Comparison of ENCODE assay signal across 22 mouse cellular contexts in the genomic region with DNA sequence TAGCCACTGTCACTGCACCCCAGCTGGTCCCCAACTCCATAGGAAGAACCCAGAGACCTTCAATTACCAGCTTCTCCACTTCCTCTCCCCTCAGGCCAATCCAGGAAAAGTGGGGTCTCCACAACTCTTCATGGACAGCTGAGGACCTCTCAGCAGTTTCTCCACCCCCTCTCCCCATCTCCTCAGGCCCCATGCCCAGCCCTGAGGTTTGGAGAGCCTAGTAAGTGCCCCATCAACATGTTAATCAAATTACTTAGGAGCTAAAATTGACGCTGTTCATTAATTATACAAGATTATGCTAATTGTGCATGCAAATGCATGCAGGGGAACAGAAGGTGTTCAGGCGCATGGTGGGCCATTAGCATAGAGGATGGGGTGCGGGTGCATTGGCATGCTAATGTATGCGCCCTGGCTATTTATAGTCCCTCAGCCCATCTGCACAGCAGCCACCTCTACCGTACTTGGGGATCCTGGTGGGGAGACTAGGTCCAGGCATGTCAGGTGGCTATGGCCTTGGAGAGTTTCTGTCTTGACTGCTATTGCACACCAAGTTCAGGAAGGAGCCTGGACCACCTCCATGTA. TPM values are rescaled to one million over a fixed set of nuclear protein-coding genes. Genes with fewer than 3 reads are reported as not detected.
DNase-seq lines count a peak whose midpoint lies in the region; ATAC-seq and TF ChIP-seq lines count a peak whose summit lies in the region.
"Had no signal": no experiment of that assay in that cellular context is flagged by ENCODE, and none has a peak within 500 bp of the region (broad histone marks: within the 10 kb centered on the region; RNA-seq: fewer than 3 reads in every experiment).

No protein-coding gene starts in this region.

- H3K9ac ChIP-seq in ES-Bruce4 (ENCODE audit: low read depth, poor library complexity, severe bottlenecking): no peak overlapping the region
- H3K9ac ChIP-seq in forebrain, embryonic 14.5 days (ENCODE audit: low read length): no peak overlapping the region
- H3K9ac ChIP-seq: limb, embryonic 12.5 days had no signal

- DNase-seq in left cerebral cortex, adult 18-20 months (ENCODE audit: low spot score in 2 of 2): peak; percentile 10 to 26
- DNase-seq in left cerebral cortex, postnatal 4 days: no peak
- DNase-seq in forebrain, embryonic 14.5 days (ENCODE audit: low spot score): peak; percentile 91
- peak; percentile 43 to 60 for DNase-seq in layer of hippocampus, adult 8-10 months (ENCODE audit: low spot score in 2 of 2)
- DNase-seq in kidney, postnatal 25 days: no peak
- no peak for DNase-seq in urinary bladder, postnatal 36 days (ENCODE audit: low spot score in 2 of 2)
- DNase-seq: cerebellum, postnatal 14 days; kidney, postnatal 36 days; thymus, postnatal 4 days had no signal

- 5% methylated on average over 5 of the region's 5 CpGs for WGBS in forebrain, embryonic 14.5 days

- intact Hi-C loops in left cerebral cortex, postnatal 4 days (cut with DNase I): no loop called here

- TF ChIP-seq EP300 in ES-Bruce4 (IDR thresholded peaks at IDR 0.05; ENCODE audit: insufficient read depth, low read depth, low read length): peak; percentile 81

- no peak overlapping the region for H3K4me3 ChIP-seq in ES-Bruce4 (ENCODE audit: low read depth, low read length)
- H3K4me3 ChIP-seq in forebrain, embryonic 14.5 days (ENCODE audit: low read depth, low read length): no peak overlapping the region
- H3K4me3 ChIP-seq: limb, embryonic 12.5 days had no signal

- peaks cover 6% of the 10 kb centered on the region for H3K4me1 ChIP-seq in ES-Bruce4 (ENCODE audit: control insufficient read depth, insufficient read depth, low read length)
- H3K4me1 ChIP-seq in forebrain, embryonic 14.5 days (ENCODE audit: control insufficient read depth, insufficient read depth, low read length): peaks cover 20% of the 10 kb centered on the region
- H3K4me1 ChIP-seq: limb, embryonic 12.5 days had no signal

- H3K27ac ChIP-seq in ES-Bruce4 (ENCODE audit: insufficient read depth, low read length): no peak overlapping the region
- H3K27ac ChIP-seq in forebrain, embryonic 14.5 days (ENCODE audit: low read depth, low read length): peak overlapping the region; percentile 73
- H3K27ac ChIP-seq: limb, embryonic 12.5 days; macrophage had no signal

- no peaks in the 10 kb centered on the region for H3K9me3 ChIP-seq in ES-Bruce4 (replicated peaks; ENCODE audit: control insufficient read depth, insufficient read depth, low read length, poor library complexity, severe bottlenecking)
- no peaks in the 10 kb centered on the region for H3K9me3 ChIP-seq in forebrain, embryonic 14.5 days (replicated peaks; ENCODE audit: control insufficient read depth, low read length)
- H3K9me3 ChIP-seq: limb, embryonic 12.5 days had no signal

- peak; percentile 99 for ATAC-seq in forebrain, embryonic 14.5 days
- ATAC-seq in activated CD4-positive, CD25-positive, alpha-beta regulatory T cell, adult 4 months: no peak
- ATAC-seq: CD4-positive, CD25-positive, alpha-beta regulatory T cell, adult 4 months had no signal

- H3K36me3 ChIP-seq in ES-Bruce4 (ENCODE audit: control insufficient read depth, insufficient read depth, low read length, poor library complexity, severe bottlenecking): no peaks in the 10 kb centered on the region
- H3K36me3 ChIP-seq in forebrain, embryonic 14.5 days (ENCODE audit: control insufficient read depth, insufficient read depth, low read length): no peaks in the 10 kb centered on the region
- H3K36me3 ChIP-seq: limb, embryonic 12.5 days had no signal

- no peak overlapping the region for H3K4me2 ChIP-seq in forebrain, embryonic 14.5 days (ENCODE audit: low read length)
- H3K4me2 ChIP-seq: limb, embryonic 12.5 days had no signal

- no peak for TF ChIP-seq CTCF in ES-Bruce4 (IDR thresholded peaks at IDR 0.05; ENCODE audit: low read depth, low read length)

- H3K27me3 ChIP-seq in ES-Bruce4 (ENCODE audit: control insufficient read depth, insufficient read depth, low read length, poor library complexity, severe bottlenecking): no peaks in the 10 kb centered on the region
- no peaks in the 10 kb centered on the region for H3K27me3 ChIP-seq in forebrain, embryonic 14.5 days (replicated peaks; ENCODE audit: control insufficient read depth, insufficient read depth, low read length)

- no peak for TF ChIP-seq POLR2A in ES-Bruce4 (IDR thresholded peaks at IDR 0.05; ENCODE audit: insufficient read depth, low read length)

RNA-seq across cellular contexts. Expression of a gene that starts 45.5 kb away (rescaled TPM):
- total RNA-seq in left cerebral cortex, adult 18-20 months (2021): 1 to 10 TPM; 6.1 to 7.8 TPM
- 10 to 100 TPM; 25.2 to 26.4 TPM for total RNA-seq in left cerebral cortex, postnatal 4 days (2021)
- polyA plus RNA-seq in ES-Bruce4 (2011; ENCODE audit: insufficient read depth, insufficient read length, low read depth, missing spikeins): 8.1 and 10.9 TPM in 2 replicates
- polyA plus RNA-seq in forebrain, embryonic 14.5 days (2014; fragmentation: Nextera tagmentation; extraction: Ambion mirVana): 10.1 and 10.9 TPM in 2 replicates
- total RNA-seq in layer of hippocampus, adult 8-10 months (2022): 1 to 10 TPM; 6.8 to 10.0 (median 7.5) TPM
- 1 to 10 TPM in 1 of 2 experiments, under 1 TPM in 1; 0.24 to 1.2 TPM for polyA plus RNA-seq in activated CD4-positive, CD25-positive, alpha-beta regulatory T cell, adult 4 months (2017; shearing (Covaris generic))
- total RNA-seq: neutrophil, adult 5-6 weeks had no signal
- polyA plus RNA-seq: macrophage had no signal

RNA-seq across cellular contexts. Expression of a gene that starts 53.2 kb away (rescaled TPM):
- not detected for total RNA-seq in left cerebral cortex, adult 18-20 months (2021)
- not detected for total RNA-seq in left cerebral cortex, postnatal 4 days (2021)
- not detected in 2 replicates for polyA plus RNA-seq in ES-Bruce4 (2011; ENCODE audit: insufficient read depth, insufficient read length, low read depth, missing spikeins)
- polyA plus RNA-seq in forebrain, embryonic 14.5 days (2014; fragmentation: Nextera tagmentation; extraction: Ambion mirVana): not detected in 2 replicates
- total RNA-seq in layer of hippocampus, adult 8-10 months (2022): not detected
- not detected for polyA plus RNA-seq in activated CD4-positive, CD25-positive, alpha-beta regulatory T cell, adult 4 months (2017; shearing (Covaris generic))
- total RNA-seq: adrenal gland, adult 18-20 months; neutrophil, adult 5-6 weeks had no signal
- polyA plus RNA-seq: CD4-positive, CD25-positive, alpha-beta regulatory T cell, adult 4 months; embryonic facial prominence, embryonic 11.5 days; gonadal fat pad, adult 2 months; heart, embryonic 16.5 days; intestine, embryonic 14.5 days; liver, embryonic 16.5 days; macrophage; stomach, embryonic 16.5 days had no signal

RNA-seq across cellular contexts. Expression of a gene that starts 53.2 kb away (rescaled TPM):
- not detected for total RNA-seq in left cerebral cortex, adult 18-20 months (2021)
- not detected for total RNA-seq in left cerebral cortex, postnatal 4 days (2021)
- polyA plus RNA-seq in ES-Bruce4 (2011; ENCODE audit: insufficient read depth, insufficient read length, low read depth, missing spikeins): not detected in 2 replicates
- polyA plus RNA-seq in forebrain, embryonic 14.5 days (2014; fragmentation: Nextera tagmentation; extraction: Ambion mirVana): not detected in 2 replicates
- not detected for total RNA-seq in layer of hippocampus, adult 8-10 months (2022)
- polyA plus RNA-seq in activated CD4-positive, CD25-positive, alpha-beta regulatory T cell, adult 4 months (2017; shearing (Covaris generic)): not detected
- total RNA-seq: adrenal gland, adult 18-20 months; neutrophil, adult 5-6 weeks had no signal
- polyA plus RNA-seq: CD4-positive, CD25-positive, alpha-beta regulatory T cell, adult 4 months; embryonic facial prominence, embryonic 11.5 days; heart, embryonic 16.5 days; intestine, embryonic 14.5 days; limb, embryonic 12.5 days; liver, embryonic 16.5 days; macrophage; stomach, embryonic 16.5 days had no signal

RNA-seq across cellular contexts. Expression of a gene that starts 54.4 kb away (rescaled TPM):
- total RNA-seq in left cerebral cortex, adult 18-20 months (2021): not detected
- total RNA-seq in left cerebral cortex, postnatal 4 days (2021): not detected
- polyA plus RNA-seq in ES-Bruce4 (2011; ENCODE audit: insufficient read depth, insufficient read length, low read depth, missing spikeins): not detected in 2 replicates
- not detected in 2 replicates for polyA plus RNA-seq in forebrain, embryonic 14.5 days (2014; fragmentation: Nextera tagmentation; extraction: Ambion mirVana)
- not detected for total RNA-seq in layer of hippocampus, adult 8-10 months (2022)
- polyA plus RNA-seq in activated CD4-positive, CD25-positive, alpha-beta regulatory T cell, adult 4 months (2017; shearing (Covaris generic)): not detected
- total RNA-seq: adrenal gland, adult 18-20 months; neutrophil, adult 5-6 weeks had no signal
- polyA plus RNA-seq: CD4-positive, CD25-positive, alpha-beta regulatory T cell, adult 4 months; embryonic facial prominence, embryonic 11.5 days; heart, embryonic 16.5 days; intestine, embryonic 14.5 days; limb, embryonic 12.5 days; liver, embryonic 16.5 days; macrophage; stomach, embryonic 16.5 days had no signal

RNA-seq across cellular contexts. Expression of a gene that starts 56.9 kb away (rescaled TPM):
- 1 to 10 TPM; 7.4 to 8.2 TPM for total RNA-seq in left cerebral cortex, adult 18-20 months (2021)
- 10 to 100 TPM; 11.7 to 16.5 TPM for total RNA-seq in left cerebral cortex, postnatal 4 days (2021)
- polyA plus RNA-seq in ES-Bruce4 (2011; ENCODE audit: insufficient read depth, insufficient read length, low read depth, missing spikeins): 4.8 and 5.3 TPM in 2 replicates
- polyA plus RNA-seq in forebrain, embryonic 14.5 days (2014; fragmentation: Nextera tagmentation; extraction: Ambion mirVana): 2.1 and 2.4 TPM in 2 replicates
- 10 to 100 TPM; 11.0 to 12.6 (median 11.7) TPM for total RNA-seq in layer of hippocampus, adult 8-10 months (2022)
- polyA plus RNA-seq in activated CD4-positive, CD25-positive, alpha-beta regulatory T cell, adult 4 months (2017; shearing (Covaris generic)): not detected
- total RNA-seq: neutrophil, adult 5-6 weeks had no signal
- polyA plus RNA-seq: CD4-positive, CD25-positive, alpha-beta regulatory T cell, adult 4 months; macrophage had no signal

Comparison
In these comparisons a context has a peak if more than half of its experiments do, and no peak if none do; other contexts are left out.
1. DNase-seq: peak in left cerebral cortex, adult 18-20 months (2 of 2), forebrain, embryonic 14.5 days (single experiment) and layer of hippocampus, adult 8-10 months (2 of 2); none in left cerebral cortex, postnatal 4 days (single experiment), kidney, postnatal 25 days (0 of 2) and urinary bladder, postnatal 36 days (0 of 2).